Mouse (Mus musculus) liver, postnatal 0 days (tissue): ENCODE results near the gene Clmn.

Experiments used
- CTCF ChIP-seq: sonication (generic); IDR thresholded peaks from 2 replicates; pipeline ENCODE4 v1.5.1; 2016; ENCODE audit warnings: antibody characterized with exemption, low read depth
- EP300 ChIP-seq: IDR thresholded peaks from 2 replicates; pipeline ENCODE4 v1.6.1; 2016; ENCODE audit warnings: antibody characterized with exemption, low read depth, mild to moderate bottlenecking

- TF ChIP-seq CTCF = no peak
- TF ChIP-seq EP300 = no peak
Observed at GRCm38 (mm10) chr12:104797905-104798304, 67.0 kb downstream of the Clmn start.
